Mouse (Mus musculus): ENCODE results near the gene Il1a. TPM values are rescaled to one million over a fixed set of nuclear protein-coding genes. Genes with fewer than 3 reads are reported as not detected.

Gene Il1a
- polyA plus RNA-seq, 1 experiment from 2014 or later: not detected

GRCm38 (mm10) chr2:129261151-129261794 lies 48.5 kb downstream of the Il1a start:
- no peak for ATAC-seq (ENCODE audit: insufficient number of reproducible peaks, insufficient read depth, low FRiP score, low TSS enrichment, low read depth)
- no peak overlapping the region for H3K4me3 ChIP-seq
- peaks cover 3% of the 10 kb centered on the region; the same call in 1 of the 2 replicates for H3K36me3 ChIP-seq
- no peak overlapping the region for H3K4me2 ChIP-seq
- WGBS: 45% methylated on average over 6 of the region's 6 CpGs
- no peaks in the 10 kb centered on the region for H3K9me3 ChIP-seq
- H3K27ac ChIP-seq: no peak overlapping the region
- peaks cover 3% of the 10 kb centered on the region; the same call in 1 of the 2 replicates for H3K4me1 ChIP-seq
- H3K9ac ChIP-seq: no peak overlapping the region
- no peaks in the 10 kb centered on the region for H3K27me3 ChIP-seq

- Histone ChIP-seq H3K36me3 (no peaks in the 10 kb centered on the region), H3K27ac (no peak overlapping the region), H3K4me1 (peaks cover 3% of the 10 kb centered on the region; the same call in 1 of the 2 replicates), H3K9ac (no peak overlapping the region), H3K9me3 (no peaks in the 10 kb centered on the region), H3K4me2 (no peak overlapping the region), H3K27me3 (no peaks in the 10 kb centered on the region), H3K4me3 (no peak overlapping the region)
- ATAC-seq (ENCODE audit: insufficient number of reproducible peaks, insufficient read depth, low FRiP score, low TSS enrichment, low read depth): no peak
- WGBS: 72% methylated on average over 3 of the region's 3 CpGs
Observed at GRCm38 (mm10) chr2:129260646-129261045, 49.1 kb downstream of the Il1a start.

- Histone ChIP-seq H3K4me3 (no peak overlapping the region), H3K9me3 (no peaks in the 10 kb centered on the region), H3K27me3 (no peaks in the 10 kb centered on the region), H3K4me2 (peak overlapping the region; percentile 20; the same call in 1 of the 2 replicates), H3K4me1 (peaks cover 3% of the 10 kb centered on the region; the same call in 1 of the 2 replicates), H3K27ac (no peak overlapping the region), H3K36me3 (no peaks in the 10 kb centered on the region), H3K9ac (no peak overlapping the region)
- WGBS: 34% methylated on average over 7 of the region's 7 CpGs
- no peak for ATAC-seq (ENCODE audit: insufficient number of reproducible peaks, insufficient read depth, low FRiP score, low TSS enrichment, low read depth)
Observed at GRCm38 (mm10) chr2:129258475-129259211, 51.1 kb downstream of the Il1a start.

DNA sequence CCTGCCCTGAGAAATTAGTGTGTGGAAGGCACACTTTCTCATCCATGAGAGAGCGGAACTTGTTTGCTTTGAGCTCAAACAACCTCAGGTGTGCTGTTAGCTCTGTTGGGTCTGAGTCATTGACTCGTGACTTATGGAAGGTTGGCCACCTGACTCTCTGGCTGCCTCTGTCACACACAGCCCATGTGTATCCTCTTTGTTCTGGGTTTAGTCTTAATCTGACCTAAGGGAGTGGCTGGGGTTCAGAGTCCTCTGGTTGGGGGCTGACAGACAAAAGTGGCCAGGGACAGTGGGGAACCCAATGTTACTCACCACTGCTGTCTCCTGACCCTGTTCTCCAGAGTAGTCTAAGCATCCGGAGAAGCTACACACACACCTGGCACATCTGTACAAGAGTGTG lies 51.7 kb downstream of the Il1a start:
- ATAC-seq (ENCODE audit: insufficient number of reproducible peaks, insufficient read depth, low FRiP score, low TSS enrichment, low read depth): no peak
- no peaks in the 10 kb centered on the region for H3K27me3 ChIP-seq
- H3K4me3 ChIP-seq: no peak overlapping the region
- no peak overlapping the region for H3K9ac ChIP-seq
- no peaks in the 10 kb centered on the region for H3K9me3 ChIP-seq
- no peak overlapping the region for H3K27ac ChIP-seq
- no peak overlapping the region for H3K4me2 ChIP-seq
- H3K36me3 ChIP-seq: no peaks in the 10 kb centered on the region
- 87% methylated on average over 3 of the region's 3 CpGs for WGBS
- peaks cover 3% of the 10 kb centered on the region; the same call in 1 of the 2 replicates for H3K4me1 ChIP-seq

GRCm38 (mm10) chr2:129256006-129256405 lies 53.8 kb downstream of the Il1a start:
- no peak overlapping the region for H3K27ac ChIP-seq
- H3K4me1 ChIP-seq: peaks cover 3% of the 10 kb centered on the region; the same call in 1 of the 2 replicates
- no peaks in the 10 kb centered on the region for H3K36me3 ChIP-seq
- no peaks in the 10 kb centered on the region for H3K9me3 ChIP-seq
- H3K4me2 ChIP-seq: no peak overlapping the region
- no peak overlapping the region for H3K9ac ChIP-seq
- ATAC-seq (ENCODE audit: insufficient number of reproducible peaks, insufficient read depth, low FRiP score, low TSS enrichment, low read depth): no peak
- WGBS: 55% methylated on average over 4 of the region's 4 CpGs
- H3K4me3 ChIP-seq: no peak overlapping the region
- no peaks in the 10 kb centered on the region for H3K27me3 ChIP-seq

GRCm38 (mm10) chr2:129254076-129254475 lies 55.7 kb downstream of the Il1a start:
- Histone ChIP-seq H3K4me3 (no peak overlapping the region), H3K4me2 (no peak overlapping the region), H3K27ac (no peak overlapping the region), H3K9ac (no peak overlapping the region), H3K9me3 (no peaks in the 10 kb centered on the region), H3K4me1 (peaks cover 3% of the 10 kb centered on the region; the same call in 1 of the 2 replicates), H3K27me3 (no peaks in the 10 kb centered on the region), H3K36me3 (no peaks in the 10 kb centered on the region)
- WGBS: 70% methylated on average over 2 of the region's 2 CpGs
- no peak for ATAC-seq (ENCODE audit: insufficient number of reproducible peaks, insufficient read depth, low FRiP score, low TSS enrichment, low read depth)

- no peaks in the 10 kb centered on the region for H3K9me3 ChIP-seq
- H3K4me2 ChIP-seq: no peak overlapping the region
- H3K27ac ChIP-seq: no peak overlapping the region
- H3K36me3 ChIP-seq: no peaks in the 10 kb centered on the region
- WGBS: 49% methylated on average over 2 of the region's 2 CpGs
- H3K4me3 ChIP-seq: no peak overlapping the region
- ATAC-seq (ENCODE audit: insufficient number of reproducible peaks, insufficient read depth, low FRiP score, low TSS enrichment, low read depth): no peak
- H3K9ac ChIP-seq: no peak overlapping the region
- no peaks in the 10 kb centered on the region for H3K27me3 ChIP-seq
- H3K4me1 ChIP-seq: peaks cover 3% of the 10 kb centered on the region; the same call in 1 of the 2 replicates
Observed at GRCm38 (mm10) chr2:129253631-129253970, 56.2 kb downstream of the Il1a start.

GRCm38 (mm10) chr2:129252836-129253630 lies 56.7 kb downstream of the Il1a start:
- Histone ChIP-seq H3K4me1 (no peaks in the 10 kb centered on the region), H3K9me3 (no peaks in the 10 kb centered on the region), H3K4me2 (no peak overlapping the region), H3K4me3 (no peak overlapping the region), H3K27me3 (no peaks in the 10 kb centered on the region), H3K27ac (no peak overlapping the region), H3K36me3 (no peaks in the 10 kb centered on the region), H3K9ac (no peak overlapping the region)
- no peak for ATAC-seq (ENCODE audit: insufficient number of reproducible peaks, insufficient read depth, low FRiP score, low TSS enrichment, low read depth)
- WGBS: 91% methylated on average over 18 of the region's 19 CpGs

Other genes starting within 250 kb of the Il1a start
- 19.6 and 20.4 TPM in 2 replicates for gene Ttl, start 244.0 kb downstream of the Il1a start, polyA plus RNA-seq (2015; fragmentation: Nextera tagmentation; extraction: Ambion mirVana)
- gene Polr1b, start 209.0 kb downstream of the Il1a start, polyA plus RNA-seq (2015; fragmentation: Nextera tagmentation; extraction: Ambion mirVana): 27.3 and 29.4 TPM in 2 replicates
- gene Chchd5, start 180.3 kb downstream of the Il1a start, polyA plus RNA-seq (2015; fragmentation: Nextera tagmentation; extraction: Ambion mirVana): 29.8 and 31.7 TPM in 2 replicates
- gene Slc20a1, start 111.2 kb downstream of the Il1a start, polyA plus RNA-seq (2015; fragmentation: Nextera tagmentation; extraction: Ambion mirVana): 30.4 TPM in 2 replicates
- gene Ckap2l, start 12.8 kb downstream of the Il1a start, polyA plus RNA-seq (2015; fragmentation: Nextera tagmentation; extraction: Ambion mirVana): 51.3 and 53.4 TPM in 2 replicates
- 0.15 TPM in 1 of 2 replicates, not detected in the other for gene Il1b, start 61.2 kb upstream of the Il1a start, polyA plus RNA-seq (2015; fragmentation: Nextera tagmentation; extraction: Ambion mirVana)
- not detected in 2 replicates for gene F830045P16Rik, start 226.6 kb upstream of the Il1a start, polyA plus RNA-seq (2015; fragmentation: Nextera tagmentation; extraction: Ambion mirVana)

Data from embryonic facial prominence, embryonic 13.5 days (tissue).